Mouse (Mus musculus): ENCODE results near the gene Plac9a.

The Plac9a gene

DNA sequence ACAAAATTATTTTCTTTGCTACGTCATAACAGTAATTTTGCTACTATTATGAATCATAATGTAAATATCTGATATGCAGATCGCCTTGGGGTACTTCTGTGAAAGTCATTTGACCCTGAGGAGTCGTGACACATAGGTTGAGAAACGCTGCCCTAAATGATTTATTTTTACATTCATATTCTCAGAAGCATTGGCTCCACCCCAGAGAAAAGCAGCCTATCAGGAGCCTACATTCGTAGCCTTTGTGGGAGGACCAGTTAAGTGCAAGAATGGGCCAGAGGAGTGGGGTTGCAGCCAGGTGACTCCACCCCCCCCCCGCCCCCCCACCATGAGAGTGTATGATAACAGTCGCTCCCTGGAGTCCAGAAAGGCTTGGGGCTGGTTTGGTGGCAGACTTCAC, 63.1 kb downstream of the Plac9a start:
- DNase-seq (ENCODE audit: extremely low spot score, low spot score) = no peak

DNA sequence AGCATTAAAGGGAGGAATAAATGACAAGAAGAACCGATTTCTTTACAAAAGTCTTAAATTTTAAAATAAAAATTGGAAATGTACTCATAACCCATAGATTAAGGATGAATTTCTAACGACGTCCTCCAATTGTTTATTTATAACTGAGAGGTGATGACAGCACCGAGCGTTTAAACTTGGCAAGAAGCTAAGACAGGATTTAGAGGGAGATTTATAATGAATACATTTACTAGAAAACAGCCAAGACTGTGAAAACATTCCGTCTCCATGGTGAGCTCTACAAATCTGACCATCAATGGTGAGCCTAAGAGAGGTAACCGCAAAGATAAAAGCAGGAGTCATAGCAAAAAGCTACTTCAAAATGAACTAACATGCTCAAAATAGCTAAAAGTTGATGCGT, 64.5 kb downstream of the Plac9a start:
- no peak for DNase-seq (ENCODE audit: extremely low spot score, low spot score)

Data from neural tube, embryonic 10.5 days (tissue).